Mouse (Mus musculus) testis, adult 2 months (tissue): ENCODE measurements around the gene BC016579.

Experiments
- CTCF ChIP-seq: fragments of 200-500 bp; IDR thresholded peaks from 2 replicates; pipeline ENCODE4 v1.5.1; 2012; ENCODE audit warnings: low read depth, mild to moderate bottlenecking, inconsistent platforms, low read length, moderate library complexity; ENCODE audit not compliant: control insufficient read depth, insufficient read depth, insufficient replicate concordance
- POLR2A ChIP-seq: fragments of 200-500 bp; IDR thresholded peaks from 2 replicates; pipeline ENCODE4 v1.6.1; 2012; ENCODE audit warnings: low read depth, mild to moderate bottlenecking, inconsistent platforms, low read length, moderate library complexity; ENCODE audit not compliant: control insufficient read depth

DNA sequence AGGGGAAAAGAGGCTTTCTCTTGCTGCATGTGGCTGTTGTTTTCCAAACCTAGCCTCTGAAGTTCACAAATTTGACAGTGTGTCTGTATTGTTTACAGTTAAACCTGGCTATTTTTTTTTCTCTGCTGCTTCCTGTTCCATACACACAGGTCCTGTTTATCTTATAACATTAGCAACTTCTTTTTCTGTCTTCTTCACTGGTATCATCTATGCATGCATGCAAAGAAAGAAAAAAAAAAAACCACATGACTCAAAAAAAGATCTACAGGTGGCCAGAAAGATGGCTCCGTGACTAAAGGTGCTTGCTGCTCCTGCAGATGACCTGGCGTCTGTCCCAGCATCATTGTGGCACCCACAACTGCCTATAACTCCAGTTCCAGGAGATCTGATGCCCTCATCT, 28.5 kb downstream of the BC016579 start:
- TF ChIP-seq CTCF = no peak
- TF ChIP-seq POLR2A = no peak
